Mouse (Mus musculus): ENCODE results near the gene Pbxip1. TPM values are rescaled to one million over a fixed set of nuclear protein-coding genes. Genes with fewer than 3 reads are reported as not detected.

Gene Pbxip1
- total RNA-seq, 2 experiments from 2014 or later, result 38.3 to 43.4 TPM

DNA sequence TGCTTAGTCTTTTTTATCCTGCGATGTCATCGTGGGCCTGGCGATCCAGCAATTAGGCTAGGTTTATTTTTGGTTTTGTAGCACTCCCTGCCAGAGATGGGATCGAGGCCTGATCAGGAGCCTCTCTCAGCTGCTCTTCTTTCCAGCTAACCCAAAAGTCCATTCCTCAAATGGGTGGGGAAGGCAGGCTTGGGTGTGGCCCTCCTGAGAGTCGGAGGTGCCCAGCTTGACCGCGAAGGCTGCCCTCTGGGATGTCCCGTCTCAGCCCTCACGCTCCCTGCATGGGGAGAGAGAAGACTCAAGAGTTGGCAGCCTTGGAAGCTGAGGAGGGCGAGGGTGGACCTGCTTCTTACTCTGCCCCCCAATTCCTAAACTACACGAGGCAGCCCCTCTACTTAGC lies 2.0 kb upstream of the Pbxip1 start:
- no peak for DNase-seq

DNA sequence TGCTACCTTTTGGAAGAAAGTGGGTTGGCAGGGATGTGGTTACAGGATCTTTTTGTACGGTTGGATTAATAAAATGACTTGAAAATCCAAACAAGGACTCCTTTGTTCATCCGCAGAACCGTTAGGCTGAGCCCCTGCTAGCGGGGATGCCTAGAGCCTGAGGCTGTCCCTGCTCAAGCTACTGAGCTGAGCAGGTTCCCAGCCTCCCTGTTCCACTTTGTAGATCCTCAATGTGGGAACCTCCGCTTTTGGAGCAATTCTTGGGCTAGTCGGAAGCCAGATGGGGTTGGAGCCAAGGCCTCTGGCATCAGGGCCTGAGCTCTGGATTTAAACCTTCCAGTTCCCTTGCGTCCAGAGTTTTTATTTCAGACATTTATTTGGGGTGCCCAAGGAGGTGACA lies 1.5 kb upstream of the Pbxip1 start:
- no peak for DNase-seq

GRCm38 (mm10) chr3:89437269-89437668 lies 763 bp downstream of the Pbxip1 start:
- no peak for DNase-seq

DNA sequence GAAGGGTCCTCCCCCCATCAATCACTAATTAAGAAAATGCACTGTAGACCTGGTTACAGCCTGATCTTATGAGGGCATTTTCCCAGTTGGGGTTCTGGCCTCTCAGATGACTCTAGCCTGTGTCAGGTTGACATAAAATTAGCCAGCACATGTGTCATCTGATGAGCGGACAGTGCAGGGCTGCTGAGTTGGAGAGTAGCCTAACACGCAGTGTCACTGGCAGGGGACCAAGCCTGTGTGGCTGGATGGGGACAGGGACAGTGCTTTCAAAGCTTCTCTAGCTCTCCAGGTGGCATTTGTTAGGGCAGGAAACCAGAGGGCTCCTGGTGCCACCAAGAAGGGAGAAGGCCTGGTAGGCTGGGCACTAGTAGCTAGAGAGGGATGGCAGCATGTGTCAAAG lies 4.2 kb downstream of the Pbxip1 start:
- DNase-seq, result no peak

DNA sequence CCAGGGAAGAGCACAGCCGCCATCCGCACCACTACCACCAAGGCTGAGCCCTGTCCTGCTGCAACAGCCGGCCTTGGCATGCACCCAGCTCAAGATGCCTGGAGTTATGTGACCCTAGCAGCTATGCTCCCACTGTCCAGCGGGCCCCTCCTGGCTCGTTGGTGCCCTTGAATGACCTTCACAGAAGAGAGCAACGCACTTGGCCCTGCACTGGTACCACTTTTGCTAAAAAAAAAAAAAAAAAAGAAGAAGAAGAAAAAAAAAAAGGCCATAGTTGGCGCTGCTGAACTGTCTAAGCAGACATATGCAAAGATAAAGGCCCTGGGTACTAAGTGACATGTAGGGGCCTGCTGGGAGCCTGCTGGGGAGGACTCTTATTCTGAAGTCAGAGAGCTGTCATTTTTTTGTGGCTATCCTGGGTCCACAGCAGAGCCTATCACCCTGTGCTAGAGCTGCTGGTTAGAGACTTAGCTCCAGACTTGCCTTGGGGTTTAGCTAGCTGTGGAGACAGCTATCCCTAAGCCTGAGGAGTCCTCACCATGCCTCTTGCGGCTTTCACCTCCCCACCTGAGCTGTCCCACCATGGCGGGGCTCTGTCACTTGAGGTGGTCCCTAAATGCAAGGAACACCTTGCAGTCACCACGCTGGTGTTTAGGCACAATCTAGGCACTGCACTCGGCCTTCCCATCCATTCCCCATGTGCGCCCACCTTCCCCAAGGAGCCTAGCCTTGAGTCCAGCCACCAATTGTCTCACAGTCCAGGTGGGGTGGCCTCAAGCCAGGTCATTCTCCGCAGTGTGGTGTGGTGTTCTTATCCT lies 12.4 kb downstream of the Pbxip1 start:
- no peak for DNase-seq

DNA sequence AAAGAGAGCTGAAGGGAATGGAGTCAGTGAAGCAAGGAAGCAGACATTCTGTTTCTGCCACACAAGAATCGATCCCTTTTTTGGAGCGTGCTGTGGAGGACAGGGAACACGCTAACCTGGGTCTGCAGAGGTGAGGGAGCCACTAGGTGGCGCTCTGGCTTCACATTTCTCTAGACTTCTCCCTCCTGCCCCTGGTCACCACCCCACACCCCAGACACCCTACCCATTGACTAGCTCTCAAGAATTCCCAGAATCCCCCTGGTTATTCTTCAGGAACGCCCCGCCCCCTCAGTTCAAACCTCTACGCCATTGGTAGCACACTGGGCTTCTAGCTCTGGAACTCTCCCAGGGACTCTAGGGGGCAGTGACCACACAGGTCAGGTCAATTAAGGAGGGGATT lies 13.0 kb downstream of the Pbxip1 start:
- DNase-seq, result peak; percentile 67 to 69

DNA sequence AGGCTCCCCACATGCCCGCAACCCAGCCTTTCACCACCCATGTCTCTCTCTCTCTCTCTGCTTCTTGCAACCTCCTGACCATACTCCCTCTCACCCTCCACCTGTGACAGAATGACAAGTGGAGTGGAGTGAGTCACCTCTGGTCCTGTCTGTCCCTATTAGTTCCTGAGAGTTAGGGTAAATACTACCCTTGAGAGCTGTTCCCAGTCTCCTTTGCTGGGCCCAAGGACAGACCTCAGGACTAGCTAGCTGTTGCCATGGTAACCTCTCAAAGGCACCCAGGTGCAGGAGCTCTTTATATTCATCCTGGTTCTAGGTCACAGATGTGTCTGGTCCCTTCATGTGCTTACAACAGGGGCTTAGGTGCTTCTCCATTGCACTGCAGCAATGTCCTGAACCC lies 15.4 kb downstream of the Pbxip1 start:
- no peak for DNase-seq

GRCm38 (mm10) chr3:89454401-89455177 lies 18.1 kb downstream of the Pbxip1 start, which contains the start of gene Pmvk:
Gene Pmvk, plus strand, starts transcription at chr3:89454541.
- no peak for DNase-seq

DNA sequence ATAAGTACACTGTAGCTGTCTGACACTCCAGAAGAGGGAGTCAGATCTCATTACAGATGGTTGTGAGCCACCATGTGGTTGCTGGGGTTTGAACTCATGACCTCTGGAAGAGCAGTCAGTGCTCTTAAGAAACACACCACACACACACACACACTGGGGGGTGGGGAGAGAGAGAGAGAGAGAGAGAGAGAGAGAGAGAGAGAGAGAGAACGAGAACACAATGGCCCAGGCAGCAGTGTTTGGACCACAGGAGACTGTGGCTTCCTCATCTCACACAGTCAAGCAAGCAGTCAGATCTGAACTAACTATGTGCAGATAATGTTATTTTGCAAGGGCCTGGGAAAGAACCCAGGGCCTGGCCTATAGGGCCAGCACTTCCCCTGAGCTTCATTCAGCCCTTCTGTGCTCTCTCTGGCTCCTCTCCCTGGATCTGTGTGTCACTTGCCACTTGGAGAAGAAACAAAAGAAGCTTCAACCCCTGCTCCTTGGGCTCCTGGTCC lies 19.3 kb downstream of the Pbxip1 start:
- no peak for DNase-seq

DNA sequence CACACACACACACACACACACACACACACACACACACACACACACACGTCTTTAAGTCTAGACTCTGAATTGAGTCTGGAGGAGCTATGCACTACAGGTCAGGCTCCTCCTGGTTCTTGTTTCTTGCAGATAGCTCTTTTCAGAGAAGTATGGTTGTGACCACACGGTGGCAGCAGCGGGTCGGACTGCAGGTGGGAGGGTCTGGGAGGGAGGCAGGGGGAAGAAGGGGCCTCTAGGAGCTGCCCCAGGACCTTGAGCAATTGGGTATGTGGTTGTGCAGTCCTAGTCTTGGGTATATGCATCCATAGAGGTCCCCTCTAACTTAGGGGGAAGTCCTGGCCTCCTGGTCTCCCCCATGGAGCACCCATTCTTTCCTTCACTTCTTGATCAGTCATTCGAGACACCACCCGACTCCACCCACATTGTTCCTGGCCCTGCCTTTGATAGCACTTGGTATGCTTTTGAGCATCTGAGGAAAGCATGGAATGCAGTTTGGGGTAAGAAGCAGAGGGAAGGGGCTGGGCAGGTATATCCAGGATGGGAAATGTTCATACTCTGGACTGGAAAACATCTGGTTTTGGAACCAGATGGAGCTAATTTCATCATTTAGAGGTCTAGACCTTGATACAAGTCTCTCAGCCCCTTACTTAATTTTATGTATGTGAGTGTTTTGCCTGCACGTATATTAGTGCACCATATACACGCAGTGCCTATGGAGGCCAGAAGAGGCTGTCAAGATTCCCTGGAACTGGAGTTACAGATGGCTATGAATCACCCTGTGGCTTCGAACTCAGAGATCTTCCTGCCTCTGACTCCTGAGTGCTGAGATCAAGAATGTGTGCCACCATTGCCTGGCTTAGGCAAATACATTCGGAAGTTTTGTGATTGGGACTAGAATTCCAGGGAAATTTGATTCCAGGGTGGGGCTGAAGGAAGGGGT lies 20.5 kb downstream of the Pbxip1 start:
- DNase-seq, result peak; percentile 38 to 58

DNA sequence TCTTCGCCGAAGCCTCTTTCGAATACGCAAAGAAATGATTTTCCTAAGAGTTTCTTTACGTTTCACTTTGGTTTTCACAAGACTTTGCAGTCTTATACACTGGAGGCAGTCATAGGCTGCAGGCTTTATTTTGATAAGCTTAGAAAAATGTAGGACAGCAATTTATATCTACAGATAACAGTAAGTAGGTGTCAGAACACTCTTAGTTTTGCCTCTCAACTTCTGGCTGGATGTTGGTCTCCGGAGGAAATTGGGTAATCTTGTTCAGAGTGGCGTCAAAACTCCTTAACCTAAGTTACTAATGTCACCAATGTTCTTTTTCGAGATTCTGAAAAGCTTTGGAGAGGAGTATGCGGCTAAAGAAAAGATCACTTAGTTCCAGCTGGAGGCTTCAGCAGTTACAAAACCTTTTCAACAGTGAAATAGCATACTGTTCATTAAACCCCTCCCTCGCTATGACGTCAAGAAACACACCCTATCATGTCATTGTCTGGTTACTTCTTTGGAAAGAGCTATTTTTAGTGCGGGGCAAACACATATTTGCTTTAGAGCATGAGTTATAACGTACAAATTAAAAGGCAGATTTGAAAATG lies 22.0 kb downstream of the Pbxip1 start:
- no peak for DNase-seq

DNA sequence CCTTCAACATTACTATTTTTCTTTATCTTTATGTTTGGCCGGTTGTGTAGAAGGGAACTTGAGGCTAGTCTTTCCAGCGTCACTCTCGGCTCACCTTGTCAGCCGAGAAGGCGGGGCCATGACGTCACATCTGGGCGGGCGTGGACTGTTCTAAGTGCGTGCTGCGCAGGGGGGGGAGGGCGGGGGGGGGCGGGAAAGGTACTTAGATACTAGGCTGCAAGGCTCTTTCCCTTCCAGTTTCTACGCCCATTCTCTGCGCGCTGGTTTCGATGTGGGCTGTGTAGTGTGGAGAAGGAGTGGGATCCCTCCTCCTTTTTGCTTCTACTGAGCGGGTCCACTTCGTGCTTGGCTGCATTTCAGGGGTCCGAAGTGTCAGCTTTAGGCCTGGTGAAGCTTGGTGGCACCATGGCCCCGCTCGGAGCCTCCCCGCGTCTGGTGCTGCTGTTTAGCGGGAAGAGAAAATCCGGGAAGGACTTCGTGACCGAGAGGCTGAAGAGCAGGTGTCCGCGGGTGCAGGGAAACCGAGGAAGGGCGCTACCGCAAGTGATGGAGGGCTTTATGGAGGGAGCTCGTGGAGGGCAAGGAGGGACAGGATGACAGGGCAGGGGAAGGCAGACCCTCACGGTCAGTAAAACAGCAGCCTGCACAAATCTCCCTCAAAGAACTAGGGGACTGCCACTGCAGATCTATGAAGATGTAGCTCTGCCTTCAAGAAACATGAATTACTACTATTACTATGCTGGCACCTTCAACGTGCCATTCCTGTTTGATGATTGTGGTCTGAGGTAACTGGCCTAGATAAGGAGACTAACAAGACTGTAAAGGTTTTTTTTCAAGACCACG lies 22.7 kb downstream of the Pbxip1 start:
- peak; percentile 84 to 86 for DNase-seq

GRCm38 (mm10) chr3:89468268-89468667 lies 31.8 kb downstream of the Pbxip1 start:
- DNase-seq, result no peak

DNA sequence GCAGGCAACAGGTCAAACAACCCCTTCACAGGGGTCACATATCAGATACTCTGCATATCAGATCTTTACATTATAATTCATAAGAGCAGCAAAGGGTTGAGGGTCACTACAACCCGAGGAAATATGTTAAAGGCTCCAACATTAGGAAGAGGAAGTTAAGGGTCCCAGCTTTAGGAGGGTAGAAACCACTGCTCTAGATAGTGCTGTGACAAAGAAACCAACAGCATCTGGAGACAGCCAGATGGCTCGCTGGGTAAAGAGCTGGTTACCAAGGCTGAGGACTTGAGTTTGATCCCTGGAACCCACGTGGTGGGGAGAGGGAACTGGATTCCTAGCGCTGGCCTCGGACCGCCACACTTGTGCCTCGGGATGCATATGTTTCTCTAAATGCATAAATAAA lies 35.8 kb downstream of the Pbxip1 start:
- no peak for DNase-seq

- DNase-seq, result no peak
These were observed 37.3 kb downstream of the Pbxip1 start for GRCm38 (mm10) chr3:89473838-89474237.

DNA sequence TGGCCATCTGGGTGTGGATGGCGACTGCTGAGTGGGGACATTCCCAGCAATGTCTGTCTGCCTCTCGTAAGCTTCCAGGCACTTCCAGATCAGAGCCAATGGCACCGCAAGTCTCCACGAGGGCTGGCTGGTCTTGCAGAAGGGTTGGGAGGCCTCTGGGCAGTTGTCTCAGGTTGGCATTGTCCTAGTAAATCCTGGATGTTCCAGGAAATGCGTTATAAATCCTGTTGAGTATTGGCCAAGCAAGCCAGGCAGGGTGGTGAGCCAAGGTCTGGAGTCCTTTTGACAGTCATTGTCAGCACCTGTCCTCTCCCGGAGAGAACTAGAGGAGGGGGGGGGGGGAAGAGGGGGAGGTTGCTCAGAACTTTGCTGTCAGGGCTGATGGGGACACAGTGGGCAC lies 42.5 kb downstream of the Pbxip1 start:
- no peak for DNase-seq

DNA sequence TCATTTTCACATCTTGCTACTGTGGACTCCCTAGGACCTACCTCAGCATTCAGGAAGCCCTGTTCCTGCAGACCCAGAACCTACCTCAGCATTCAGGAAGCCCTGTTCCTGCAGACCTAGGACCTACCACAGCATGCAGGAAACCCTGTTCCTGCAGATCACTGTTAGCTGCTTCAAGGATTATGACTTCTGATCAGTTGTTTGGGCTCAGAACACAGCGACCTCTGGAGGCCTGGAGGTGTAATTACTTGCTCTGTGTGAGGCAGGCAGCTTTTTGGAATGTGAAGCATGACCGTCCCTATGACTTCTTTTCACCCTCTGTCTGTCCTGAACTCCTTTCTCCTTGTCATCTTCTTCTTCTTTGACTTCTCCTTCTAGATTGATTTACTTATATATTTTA lies 45.0 kb downstream of the Pbxip1 start:
- DNase-seq, result no peak

GRCm38 (mm10) chr3:89482249-89482648 lies 45.7 kb downstream of the Pbxip1 start:
- no peak for DNase-seq

GRCm38 (mm10) chr3:89484766-89485524 lies 48.4 kb downstream of the Pbxip1 start:
- peak; percentile 48 to 50 for DNase-seq

GRCm38 (mm10) chr3:89486111-89486510 lies 49.6 kb downstream of the Pbxip1 start:
- no peak for DNase-seq
